Mouse (Mus musculus) thymus, postnatal 14 days (tissue): ENCODE measurements at regions not wholly inside any gene's neighbourhood (a gene's known extent, or its start where the extent isn't known, plus 50 kb on each side); places are given as distances from the start of the nearest gene placed in this dataset.

Source experiments
- DNase-seq: peaks from one replicate; pipeline ENCODE4 v3.0.0; 2021

- no peak for DNase-seq
These were observed 55.3 kb upstream of the Spaca1 start for GRCm38 (mm10) chr4:34105251-34105650.

DNA sequence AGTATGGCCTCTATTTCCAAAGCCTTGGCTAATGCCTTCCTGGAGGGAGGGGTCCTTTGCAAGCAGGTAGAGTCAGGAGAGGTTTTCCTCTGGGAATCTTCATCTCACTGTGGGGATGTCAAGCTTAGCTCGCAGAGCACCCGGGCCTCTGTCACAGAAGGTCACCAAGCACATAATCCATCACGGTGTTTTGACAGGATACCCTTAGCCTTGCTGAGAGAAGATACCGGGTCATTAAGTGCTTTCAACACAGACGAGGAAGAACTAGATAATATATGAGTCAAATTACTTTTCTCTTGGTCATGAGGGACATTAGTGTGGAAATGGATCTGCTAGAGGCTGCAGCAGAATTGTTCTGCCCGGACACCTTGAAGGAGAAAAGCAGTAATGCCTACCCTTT is 64.3 kb upstream of the Spaca1 start:
- DNase-seq = no peak

DNA sequence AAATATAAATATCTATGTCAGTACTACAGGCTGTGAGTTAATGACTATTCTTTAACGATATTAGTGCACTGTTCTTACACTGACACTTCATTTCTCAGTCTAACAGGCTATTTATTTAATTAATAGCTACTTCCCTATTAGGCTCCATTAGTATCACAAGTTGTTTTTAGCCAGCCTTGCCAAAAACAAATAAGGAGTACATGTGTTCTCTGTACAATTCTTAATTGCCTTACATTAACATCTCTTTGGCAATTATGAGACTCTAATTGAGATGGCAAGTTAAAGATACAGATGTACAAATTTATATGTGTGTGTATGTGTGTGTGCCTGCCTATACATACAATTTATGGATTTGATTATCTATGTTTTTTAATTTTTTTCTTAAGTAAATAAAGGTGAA is 67.1 kb upstream of the Spaca1 start:
- DNase-seq = no peak

GRCm38 (mm10) chr4:34122959-34123520 is 73.0 kb upstream of the Spaca1 start:
- no peak for DNase-seq

GRCm38 (mm10) chr4:34128224-34128623 is 78.2 kb upstream of the Spaca1 start:
- no peak for DNase-seq

- DNase-seq = no peak
These were observed 96.3 kb upstream of the Spaca1 start for GRCm38 (mm10) chr4:34146133-34146867.

- DNase-seq = no peak
These were observed 99.2 kb upstream of the Spaca1 start for GRCm38 (mm10) chr4:34148956-34149739.

DNA sequence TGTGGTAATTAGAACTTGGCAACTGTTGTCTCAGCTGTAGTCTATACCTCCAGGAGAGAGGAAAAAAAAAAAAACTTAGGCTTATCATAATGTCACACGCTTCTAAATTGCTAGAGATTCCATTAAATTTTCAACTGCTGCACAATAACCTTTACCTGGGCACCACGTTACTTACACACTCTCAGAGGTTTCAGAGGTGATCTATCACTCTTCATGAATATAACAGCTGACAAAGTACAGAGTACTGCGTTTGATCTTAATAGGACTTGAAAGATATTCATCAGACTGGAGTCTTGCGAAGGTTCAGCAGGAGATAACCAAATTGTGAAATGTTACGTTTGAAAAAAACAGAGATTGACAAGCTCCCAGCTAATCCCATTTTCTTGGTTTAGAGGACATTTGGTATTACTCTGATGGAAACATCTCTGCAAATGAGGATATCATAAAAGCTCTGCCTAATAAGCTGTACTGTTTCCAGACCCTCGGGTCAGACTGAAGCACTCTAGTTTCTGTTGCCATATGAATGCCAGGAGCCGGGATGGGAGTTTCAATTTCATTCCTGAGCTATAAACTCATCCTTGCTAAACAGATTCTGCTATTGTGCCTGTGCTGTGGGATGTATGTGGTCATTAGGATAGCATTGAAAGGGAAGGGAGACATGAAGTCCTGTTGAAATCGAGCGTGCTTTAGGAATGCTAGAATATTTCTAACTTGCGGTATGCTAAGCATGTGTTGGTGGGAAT is 101.8 kb upstream of the Spaca1 start:
- no peak for DNase-seq

DNA sequence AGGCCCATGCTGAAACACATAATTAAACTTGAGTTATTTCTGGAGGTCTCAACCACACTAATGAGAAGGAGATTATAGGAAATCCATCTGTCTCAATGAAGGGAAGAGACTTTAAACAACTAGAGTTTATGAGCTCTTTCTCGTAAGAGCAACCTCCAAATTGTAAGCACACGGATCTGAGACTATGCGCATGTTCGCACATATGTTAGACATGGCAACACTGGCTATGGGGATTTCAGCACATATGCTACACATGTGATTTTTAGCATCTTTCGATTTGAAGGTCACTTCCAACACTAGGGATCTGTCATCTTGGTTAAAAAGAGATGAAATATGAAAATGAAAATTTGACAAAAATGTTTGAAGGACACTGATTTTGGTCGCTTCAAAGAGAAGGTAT is 105.5 kb upstream of the Spaca1 start:
- DNase-seq = no peak

DNA sequence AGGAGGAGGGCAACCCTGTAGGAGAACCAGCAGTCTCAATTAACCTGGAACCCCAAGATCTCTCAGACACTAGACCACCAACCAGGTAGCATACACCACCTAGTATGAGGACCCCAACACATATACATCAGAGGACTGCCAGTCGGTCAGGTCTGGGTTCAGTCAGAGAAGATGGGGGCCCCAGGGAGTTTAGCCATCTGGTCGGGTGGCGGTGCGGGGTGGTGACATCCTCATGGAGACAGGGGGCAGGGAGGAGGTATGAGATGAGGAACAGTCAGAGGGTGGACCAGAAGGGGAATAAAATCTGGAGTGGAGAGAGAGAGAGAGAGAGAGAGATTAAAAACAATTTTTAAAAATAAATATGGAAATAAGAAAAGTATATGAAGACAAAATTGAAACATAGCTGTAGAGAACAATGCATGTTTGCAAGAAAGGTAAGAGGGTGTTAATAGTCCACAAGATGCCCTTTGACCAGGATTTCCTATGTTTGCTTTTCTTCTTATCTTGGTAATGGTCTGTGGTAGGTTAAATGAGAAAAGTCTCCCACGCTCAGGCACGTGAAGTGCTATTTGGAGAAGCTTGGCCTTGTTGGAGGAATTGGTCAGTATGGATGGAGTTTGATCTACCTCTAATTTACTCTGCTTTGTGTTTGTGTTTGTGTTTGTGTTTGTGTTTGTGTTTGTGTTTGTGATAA is 108.0 kb upstream of the Spaca1 start:
- DNase-seq = no peak

DNA sequence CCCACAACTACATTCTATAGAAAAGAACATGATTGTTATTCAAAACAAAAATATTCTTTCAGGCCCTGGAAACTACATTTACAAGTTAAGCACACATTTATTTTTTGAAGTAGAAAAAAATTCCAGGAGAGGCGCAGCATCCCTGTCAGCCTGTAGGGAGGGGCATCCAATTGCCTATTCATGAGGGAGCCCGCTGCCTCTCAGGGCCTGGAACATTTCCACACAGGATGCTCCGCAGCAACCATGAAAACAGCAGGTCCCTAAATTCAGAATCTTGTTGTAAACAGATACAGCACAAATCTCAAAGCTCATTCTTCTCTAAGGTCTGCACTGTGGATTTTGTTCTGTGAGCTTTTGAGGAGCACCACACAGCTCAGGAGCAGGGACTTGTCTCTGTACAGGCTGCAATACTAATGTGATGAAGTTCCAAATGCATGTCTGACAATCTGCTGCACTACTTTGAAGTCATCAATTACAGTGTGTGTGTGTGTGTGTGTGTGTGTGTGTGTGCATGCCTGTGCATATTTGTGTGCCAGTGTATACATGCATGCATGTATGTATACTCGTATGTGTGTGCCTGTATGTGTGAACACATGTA is 121.4 kb upstream of the Spaca1 start:
- no peak for DNase-seq

- DNase-seq = no peak
These were observed 122.0 kb upstream of the Spaca1 start for GRCm38 (mm10) chr4:34172000-34172399.

DNA sequence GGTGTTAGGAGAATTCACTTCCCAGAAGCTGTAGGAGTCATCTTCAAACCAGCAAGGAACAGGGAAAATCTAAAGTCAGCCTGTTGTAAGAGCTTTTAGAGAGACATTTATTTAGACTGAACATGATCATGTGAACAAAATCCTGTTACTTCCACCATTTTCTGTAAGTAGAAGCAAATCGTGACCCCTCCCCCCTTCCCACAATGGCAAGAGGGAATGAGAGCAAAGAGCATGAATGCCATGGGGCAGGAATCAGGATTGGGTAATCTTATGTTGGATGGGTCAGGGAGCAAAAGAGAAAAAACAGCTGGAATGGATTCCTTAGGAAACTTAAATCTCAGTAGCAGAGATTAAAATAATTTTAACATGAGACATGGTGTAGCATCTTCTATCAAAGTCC is 127.4 kb upstream of the Spaca1 start:
- DNase-seq = no peak

DNA sequence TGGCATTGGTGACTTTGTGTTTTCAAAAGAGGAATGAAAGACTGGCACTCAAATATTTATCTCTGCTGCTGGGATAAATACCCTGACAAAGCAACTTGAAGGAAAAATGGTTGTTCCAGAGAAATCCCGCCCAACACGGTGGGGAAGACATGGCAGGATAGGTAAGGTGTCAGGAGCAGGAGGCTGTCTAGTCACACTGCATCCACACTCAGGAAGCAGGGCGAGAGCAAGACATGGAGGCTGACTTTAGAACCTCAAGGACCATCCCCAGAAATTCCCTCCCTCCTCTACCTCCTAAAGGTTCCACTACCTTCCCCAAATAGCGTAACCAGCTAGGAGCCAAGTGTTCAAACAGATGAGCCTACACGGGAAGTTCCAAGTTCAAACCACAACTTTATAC is 136.5 kb upstream of the Spaca1 start:
- no peak for DNase-seq

GRCm38 (mm10) chr4:34203193-34203848 is 153.3 kb upstream of the Spaca1 start:
- no peak for DNase-seq

DNA sequence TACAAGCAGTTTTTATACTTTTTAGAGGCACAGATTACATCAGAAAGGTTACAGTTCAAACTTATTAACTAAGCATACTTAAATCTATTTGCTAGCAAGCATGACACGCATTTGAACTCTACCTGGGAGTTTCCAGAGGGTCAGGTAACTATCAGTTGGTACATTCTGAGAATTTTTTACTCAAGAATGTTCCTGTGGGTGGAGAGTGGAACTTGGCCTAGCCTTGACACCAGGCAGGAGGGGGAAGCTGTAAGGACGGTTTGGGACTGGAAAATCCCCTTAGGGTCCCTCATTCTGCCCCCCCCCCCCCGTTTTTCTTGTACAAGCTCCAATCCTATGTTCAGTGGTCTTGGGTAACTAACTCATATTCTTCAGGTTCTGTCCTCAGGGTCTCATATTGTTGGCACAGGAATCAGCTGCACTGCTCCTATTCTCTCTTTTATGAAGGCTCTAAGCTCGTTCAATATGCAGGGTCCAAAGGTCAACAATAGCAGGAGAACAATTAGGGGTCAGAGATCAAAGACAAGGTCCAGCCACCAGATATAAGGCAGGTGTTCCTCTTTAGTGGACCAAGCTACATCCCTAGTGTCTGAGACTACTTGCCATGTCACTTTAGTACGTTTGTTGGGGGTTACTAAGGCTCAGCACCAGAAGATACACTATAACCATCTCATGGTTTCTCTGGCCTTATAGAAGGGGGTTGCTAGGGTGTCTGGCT is 159.3 kb upstream of the Spaca1 start:
- DNase-seq = no peak

- DNase-seq = no peak
These were observed 163.7 kb upstream of the Spaca1 start for GRCm38 (mm10) chr4:34213731-34214130.

DNA sequence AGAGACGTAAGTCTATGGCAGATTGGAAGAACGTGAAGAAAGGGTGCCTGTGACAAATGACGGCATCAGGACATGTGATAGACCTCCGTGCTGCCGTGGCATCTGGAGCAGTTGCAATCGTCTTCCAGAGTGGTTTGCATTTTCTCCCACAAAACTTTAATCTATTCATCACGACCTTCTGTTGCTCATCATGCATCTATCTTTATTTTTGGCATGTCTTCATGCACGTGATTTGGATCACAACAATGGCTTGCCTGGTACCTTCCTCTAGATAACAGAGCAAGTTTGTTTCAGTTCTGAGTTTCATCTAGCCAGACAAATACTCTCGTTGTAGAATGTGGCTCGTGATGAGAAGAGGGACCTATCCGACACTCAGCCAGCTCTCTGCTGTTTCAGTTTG is 164.4 kb upstream of the Spaca1 start:
- DNase-seq = no peak

- DNase-seq = no peak
These were observed 171.9 kb upstream of the Spaca1 start for GRCm38 (mm10) chr4:34221915-34222314.

DNA sequence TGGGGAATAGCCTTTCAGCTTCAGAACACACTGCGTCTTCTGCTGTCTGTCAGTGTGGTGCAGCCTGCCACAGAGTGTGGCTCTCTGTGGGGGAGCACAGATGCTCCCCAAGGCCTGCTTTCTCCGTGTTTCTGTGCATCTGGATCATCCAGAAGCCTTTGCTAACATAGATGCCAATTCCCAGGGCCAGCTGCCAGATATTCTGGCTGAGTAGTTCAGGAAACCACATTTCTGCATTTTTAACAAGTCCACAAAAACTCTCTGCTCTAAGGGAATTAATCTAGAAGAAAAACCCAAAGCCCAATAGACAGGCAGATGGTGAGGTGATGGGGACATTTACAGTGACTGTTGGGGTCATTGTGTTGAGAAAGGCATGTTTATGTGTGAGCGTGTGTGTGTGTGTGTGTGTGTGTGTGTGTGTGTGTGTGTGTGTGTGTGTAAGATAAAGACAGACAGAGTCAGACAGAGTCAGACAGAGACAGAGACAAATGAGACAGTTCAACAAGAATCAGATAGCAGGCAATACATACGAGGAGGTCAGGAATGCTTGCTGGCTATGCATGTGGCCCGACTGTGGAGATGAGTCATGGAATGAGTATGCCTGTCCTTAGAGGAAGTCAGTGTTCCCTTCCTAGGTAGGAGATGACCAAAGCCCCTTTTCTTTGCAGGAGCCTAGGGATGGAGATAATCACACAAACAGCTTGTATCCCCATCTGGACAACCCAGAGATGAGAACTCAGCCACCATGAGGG is 176.3 kb upstream of the Spaca1 start:
- no peak for DNase-seq
